Mouse (Mus musculus) left cerebral cortex, adult 2 months (tissue): Measurements from ENCODE around the gene Egfl7. TPM values are rescaled to one million over a fixed set of nuclear protein-coding genes. Genes with fewer than 3 reads are reported as not detected.
A peak's percentile ranks its signal among the peaks of the same experiment; 100 is the strongest.

Experiments
- DNase-seq, 2 experiments: peaks; one replicate each; pipeline ENCODE4 v3.0.0; 2021 to 2022; ENCODE audit warnings: low spot score in 2 of 2, mixed read lengths in 1 of 2; ENCODE audit errors: extremely low spot score in 1 of 2
- H3K27ac ChIP-seq: fragments of 200-600 bp; 2 replicates; pipeline ENCODE4 v1.8.1; 2022
- H3K4me3 ChIP-seq: fragments of 200-600 bp; 2 replicates; pipeline ENCODE4 v1.8.1; 2022
- CTCF ChIP-seq: fragments of 200-600 bp; IDR thresholded peaks from 2 replicates; pipeline ENCODE4 v1.8.1; 2022; ENCODE audit warnings: antibody characterized with exemption, mild to moderate bottlenecking, moderate library complexity
- intact Hi-C: fragments of 180-260 bp; cut with DNase I; formaldehyde crosslinking; loops from one replicate; pipeline ENCODE4 v1.15.1; 2025
- microRNA-seq, 2 experiments: library from miRNA; unstranded; fragments of <30 nt; microRNA quantifications; one replicate each; pipeline ENCODE4 v1.2.0; 2021
- total RNA-seq, 2 experiments: library from RNA; stranded (reverse); gene quantifications; 2 replicates each; pipeline ENCODE4 v1.2.3; 2021

The Egfl7 gene
- total RNA-seq, 2 experiments from 2014 or later: 62.4 to 67.4 TPM

DNA sequence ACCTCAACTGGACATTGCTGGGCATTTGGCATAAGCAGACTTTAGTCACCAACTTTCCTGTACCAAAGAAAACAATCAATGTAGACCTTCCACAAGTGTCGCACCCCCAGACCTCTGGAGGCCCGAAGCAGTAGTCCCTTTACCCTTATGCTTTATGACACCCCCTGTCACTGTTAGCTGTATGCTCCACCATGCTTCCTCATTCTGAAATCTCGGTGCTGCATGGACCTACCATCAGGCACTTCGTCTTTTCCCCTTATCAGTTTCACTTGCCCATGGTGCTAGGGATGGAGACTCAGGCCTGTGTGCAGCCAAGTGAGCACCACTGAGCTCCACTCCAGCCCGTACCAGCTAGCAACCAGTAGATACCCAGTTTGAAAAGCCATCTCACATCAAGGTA lies 58.2 kb downstream of the Egfl7 start:
- no peak for TF ChIP-seq CTCF
- Histone ChIP-seq H3K27ac (no peak overlapping the region), H3K4me3 (no peak overlapping the region)
- no peak for DNase-seq
- intact Hi-C loops: loop anchor here (5.0 kb wide), 1 partner anchor 191 kb away; the partner anchor contains the start of gene Sec16a

DNA sequence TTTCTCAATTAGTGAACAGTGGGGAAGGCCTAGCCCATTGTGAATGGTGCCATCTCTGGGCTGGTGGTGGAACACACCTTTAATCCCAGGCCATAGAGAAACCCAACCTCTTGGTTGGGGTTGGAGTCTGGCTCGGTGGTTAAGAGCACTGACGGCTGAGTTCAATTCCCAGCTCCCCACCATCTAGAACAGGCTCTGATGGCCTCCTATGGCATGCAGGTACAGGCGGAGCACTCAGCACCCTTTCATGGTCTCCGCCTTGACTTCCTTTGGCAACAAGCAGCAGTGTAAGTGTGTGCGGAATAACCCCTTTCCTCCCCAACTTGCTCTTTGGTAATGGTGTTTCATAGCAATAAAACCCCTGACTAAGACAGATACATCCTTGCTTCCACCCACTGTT lies 58.8 kb downstream of the Egfl7 start:
- intact Hi-C loops: loop anchor here (5.0 kb wide), 1 partner anchor 191 kb away; the partner anchor contains the start of gene Sec16a
- Histone ChIP-seq H3K4me3 (peak overlapping the region; percentile 97; the same call in 1 of the 2 replicates), H3K27ac (no peak overlapping the region)
- DNase-seq: no peak
- TF ChIP-seq CTCF: no peak

DNA sequence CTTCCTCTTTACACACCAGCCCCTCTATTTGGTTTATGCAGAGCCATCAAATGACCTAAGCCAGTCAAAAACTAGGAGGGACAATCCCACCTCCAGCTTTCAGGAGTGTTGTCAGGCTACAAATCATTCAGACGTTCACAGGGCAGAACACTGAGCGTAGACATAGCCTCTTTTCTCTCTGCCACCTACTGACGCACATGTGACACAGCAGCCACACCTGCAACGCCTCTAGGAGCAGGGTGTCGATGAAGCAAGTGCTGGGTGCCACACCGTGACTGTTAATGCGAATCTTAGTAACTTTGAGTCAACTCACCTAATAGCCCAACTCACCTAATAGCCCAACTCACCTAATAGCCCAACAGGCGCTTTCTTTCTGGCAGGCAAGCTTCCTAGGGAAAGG lies 59.3 kb downstream of the Egfl7 start:
- no peak overlapping the region for H3K27ac ChIP-seq
- TF ChIP-seq CTCF: peak; percentile 26
- intact Hi-C loops: loop anchor here (5.0 kb wide), 1 partner anchor 192 kb away; the partner anchor contains the start of gene Sec16a
- no peak for DNase-seq
- H3K4me3 ChIP-seq: peak overlapping the region; percentile 97

DNA sequence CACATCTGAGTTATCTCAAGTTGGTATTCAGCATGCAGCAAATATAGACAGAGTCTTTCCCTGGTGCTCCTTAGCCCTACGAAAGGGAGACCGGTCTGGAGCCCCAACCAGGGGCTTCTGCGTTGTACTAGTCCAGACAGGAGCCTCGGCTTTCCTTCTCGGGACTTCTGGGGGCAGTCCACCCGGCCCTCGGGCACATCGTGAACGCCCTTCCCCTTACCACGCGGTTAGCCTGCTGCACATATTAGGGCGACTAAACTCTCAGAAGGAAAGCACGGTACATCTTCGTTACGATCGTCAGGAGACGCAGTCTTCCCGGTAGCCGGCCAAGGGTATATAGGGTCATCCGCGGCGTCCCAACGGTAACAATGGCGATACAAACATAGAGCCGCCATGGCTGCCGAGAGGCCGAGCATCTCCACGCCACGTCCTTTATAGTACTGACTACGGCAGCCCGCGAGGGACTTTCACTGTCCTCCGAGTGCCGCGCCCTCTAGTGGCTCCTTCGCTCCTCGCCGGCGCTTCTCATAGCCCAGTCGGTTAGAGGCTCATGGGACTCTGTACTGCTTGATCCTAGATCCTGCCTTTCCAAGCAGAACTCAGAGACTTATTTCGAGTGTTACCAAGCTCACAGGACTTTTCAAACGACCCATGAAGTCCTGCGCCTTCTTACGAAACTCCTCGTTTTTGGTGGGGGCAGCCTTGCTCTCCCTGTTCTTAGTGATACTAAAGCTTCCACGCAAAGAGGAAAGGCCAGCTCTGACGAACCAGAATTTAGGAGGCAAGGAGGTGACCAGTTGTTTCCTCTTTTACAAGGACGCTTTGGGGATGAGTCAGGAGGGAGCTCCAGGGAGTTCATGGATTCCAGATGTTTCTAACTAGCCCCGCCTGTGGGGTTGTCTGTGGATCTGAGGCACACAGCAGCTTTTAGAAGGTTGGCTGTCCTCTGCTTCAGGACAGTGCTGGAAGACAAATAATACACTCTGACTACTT lies 60.3 kb downstream of the Egfl7 start:
- Histone ChIP-seq H3K4me3 (peak overlapping the region; percentile 97), H3K27ac (peak overlapping the region; percentile 89)
- peak; percentile 96 to 99 for DNase-seq
- intact Hi-C loops: loop anchor here (5.0 kb wide), 1 partner anchor 193 kb away; the partner anchor contains the start of gene Sec16a
- peak; percentile 99 for TF ChIP-seq CTCF

DNA sequence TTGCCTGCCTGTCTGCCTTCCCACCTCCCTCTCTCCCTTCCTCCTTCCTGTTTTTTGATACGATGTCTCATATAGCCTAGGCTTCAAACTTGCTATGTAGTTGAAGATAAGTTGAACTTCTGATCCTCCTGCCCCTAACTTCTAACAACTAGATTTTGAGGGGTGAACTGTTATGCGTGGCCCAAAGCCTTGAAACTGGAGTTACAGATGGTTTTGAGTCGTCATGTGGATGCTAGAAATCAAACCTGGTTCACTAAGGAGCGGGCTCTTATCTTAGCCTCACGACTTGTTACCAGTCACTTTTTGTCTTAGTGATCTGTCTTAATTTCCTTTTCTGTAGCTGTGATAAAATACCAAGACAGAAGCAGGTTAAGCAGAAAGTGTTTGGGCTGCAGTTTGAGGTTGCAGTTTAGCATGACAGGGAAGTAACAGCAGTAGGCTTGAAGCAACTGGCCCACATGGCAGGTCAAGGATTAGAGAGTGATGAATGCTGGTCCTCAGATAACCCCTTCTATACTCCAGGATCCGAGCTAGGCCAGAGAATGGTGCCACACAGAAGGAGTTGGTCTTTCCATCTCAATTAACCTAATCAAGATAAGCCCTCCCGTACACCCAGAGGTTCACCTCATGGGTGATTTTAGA lies 61.3 kb downstream of the Egfl7 start:
- TF ChIP-seq CTCF: no peak
- no peak for DNase-seq
- H3K27ac ChIP-seq: no peak overlapping the region
- no peak overlapping the region for H3K4me3 ChIP-seq
- intact Hi-C loops: no loop called here

Small RNA genes within 50 kb of the gene (microRNA-seq; reads per million reads assigned to microRNA genes)
- gene Mir126a: 0.72 to 0.73 reads per million in 2 experiments
- gene Mir126b: 0 reads per million in 2 experiments

Other genes with a start within 250 kb of the Egfl7 start
- 10 to 100 TPM; 26.7 to 28.9 TPM for gene Dnlz, start 227.9 kb upstream of the Egfl7 start, total RNA-seq
- 1 to 10 TPM; 3.0 to 3.7 TPM for gene Card9, start 219.1 kb upstream of the Egfl7 start, total RNA-seq
- 10 to 100 TPM; 74.2 to 78.2 TPM for gene Snapc4, start 199.4 kb upstream of the Egfl7 start, total RNA-seq
- gene Entr1, start 190.7 kb upstream of the Egfl7 start, total RNA-seq: 100 to 1,000 TPM; 152 to 164 TPM
- gene Pmpca, start 190.7 kb upstream of the Egfl7 start, total RNA-seq: 10 to 100 TPM; 93.6 to 94.4 TPM
- 10 to 100 TPM; 28.1 to 28.2 TPM for gene Inpp5e, start 170.8 kb upstream of the Egfl7 start, total RNA-seq
- gene Sec16a, start 134.8 kb upstream of the Egfl7 start, total RNA-seq: 10 to 100 TPM; 50.6 to 50.9 TPM
- 10 to 100 TPM; 23.8 to 23.9 TPM for gene Notch1, start 63.4 kb upstream of the Egfl7 start, total RNA-seq
- gene Gm20532, start 6.6 kb downstream of the Egfl7 start, total RNA-seq: not detected
- gene Agpat2, start 24.4 kb downstream of the Egfl7 start, total RNA-seq: 1 to 10 TPM; 1.3 to 1.8 TPM
- 10 to 100 TPM; 72.4 to 78.9 TPM for gene Fam69b, start 48.4 kb downstream of the Egfl7 start, total RNA-seq
- gene Lcn4, start 91.3 kb downstream of the Egfl7 start, total RNA-seq: not detected